Mouse (Mus musculus) left cerebral cortex, adult 8-10 months (tissue): ENCODE results near the gene Trappc10. TPM values are rescaled to one million over a fixed set of nuclear protein-coding genes. Genes with fewer than 3 reads are reported as not detected.

Experiments used
- DNase-seq, 2 experiments: peaks; one replicate each; pipeline ENCODE4 v3.0.0; 2022; ENCODE audit warnings: low spot score in 2 of 2
- total RNA-seq, 4 experiments: library from RNA; stranded (reverse); gene quantifications; 2 replicates each; pipeline ENCODE4 v1.2.4; 2022

The Trappc10 gene
- total RNA-seq, 4 experiments from 2014 or later, result 84.2 to 91.1 (median 87.7) TPM

DNA sequence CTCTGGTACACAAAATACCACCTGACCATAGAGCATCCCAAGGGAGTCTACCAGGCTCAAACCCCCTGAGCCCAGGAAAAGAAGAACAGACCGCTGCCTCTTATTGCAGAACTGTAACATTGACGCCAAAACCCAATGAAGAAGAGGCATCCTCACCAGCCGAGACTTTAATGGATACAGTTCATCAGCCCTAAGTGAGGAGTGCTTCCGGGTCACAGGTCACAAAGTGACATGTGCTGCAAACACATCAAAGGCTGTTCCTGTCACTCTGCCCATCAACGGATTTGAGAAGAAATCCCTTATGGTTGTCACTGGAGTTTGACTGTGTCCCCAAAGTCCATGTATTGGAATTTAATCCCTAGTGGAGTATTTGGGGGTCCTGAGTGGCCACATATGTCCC lies 14.8 kb upstream of the Trappc10 start:
- DNase-seq, result no peak

DNA sequence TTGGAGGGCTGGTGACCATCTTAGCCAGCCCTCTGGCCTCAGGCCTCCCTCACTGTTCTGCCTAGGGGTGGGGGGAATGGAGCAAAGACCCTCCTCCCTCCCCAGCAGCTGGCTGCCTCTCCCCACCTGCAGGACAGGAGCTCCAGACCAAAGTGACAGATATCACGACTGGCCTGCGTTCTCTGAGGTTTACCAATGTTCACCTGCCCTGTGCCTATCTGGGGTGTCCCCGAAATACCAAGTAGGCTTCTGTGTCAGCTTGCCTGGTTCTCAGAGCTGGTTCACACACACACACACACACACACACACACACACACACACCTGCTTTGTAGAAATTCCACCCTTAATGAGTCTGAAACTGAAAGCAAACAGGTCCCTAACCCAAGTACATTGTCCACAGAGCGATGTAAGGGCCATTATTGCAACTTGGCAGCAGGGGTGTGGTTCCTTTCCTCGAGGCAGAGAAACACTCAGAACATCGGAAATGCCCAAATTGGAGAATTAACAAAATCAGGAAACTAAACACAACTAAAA lies 13.8 kb upstream of the Trappc10 start:
- DNase-seq, result no peak

DNA sequence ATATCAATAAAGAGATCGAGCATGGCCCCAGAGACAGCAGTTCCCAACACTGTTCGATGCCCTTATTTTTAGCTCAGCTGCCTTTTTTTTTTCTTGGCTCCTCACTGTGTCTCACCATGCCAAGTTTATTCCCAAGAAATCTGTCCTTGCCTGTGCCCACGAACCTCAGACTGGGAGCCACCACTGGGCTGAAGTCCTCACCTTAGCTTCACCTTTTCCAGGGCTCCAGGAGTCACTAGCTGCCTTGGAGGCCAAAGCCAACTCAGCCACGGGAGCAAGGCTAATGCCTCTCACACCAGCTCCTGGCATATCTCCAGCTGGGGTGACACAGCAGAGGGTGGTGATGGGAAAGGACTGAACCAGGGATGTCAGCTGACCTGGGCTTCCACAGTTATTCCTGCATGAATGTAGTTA lies 11.2 kb upstream of the Trappc10 start:
- no peak for DNase-seq

DNA sequence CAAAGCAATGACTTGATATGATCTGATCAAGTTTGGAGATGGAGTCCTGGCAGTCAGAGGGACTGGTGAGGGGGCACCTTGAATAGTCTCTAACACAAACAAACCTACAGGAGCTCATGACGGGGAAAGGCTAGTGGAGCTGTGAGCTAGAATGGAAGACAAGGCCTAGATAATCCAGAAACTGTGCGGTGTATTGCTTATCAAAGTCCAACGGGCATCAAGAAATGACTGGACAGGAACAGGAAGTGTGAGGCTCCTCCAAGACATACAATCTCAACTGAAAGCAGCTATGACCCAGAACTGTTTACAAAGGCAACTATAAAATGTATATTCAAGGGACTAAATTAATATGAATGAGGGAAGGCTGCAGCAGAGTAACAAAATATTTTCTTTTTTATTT lies 2.8 kb upstream of the Trappc10 start:
- no peak for DNase-seq

DNA sequence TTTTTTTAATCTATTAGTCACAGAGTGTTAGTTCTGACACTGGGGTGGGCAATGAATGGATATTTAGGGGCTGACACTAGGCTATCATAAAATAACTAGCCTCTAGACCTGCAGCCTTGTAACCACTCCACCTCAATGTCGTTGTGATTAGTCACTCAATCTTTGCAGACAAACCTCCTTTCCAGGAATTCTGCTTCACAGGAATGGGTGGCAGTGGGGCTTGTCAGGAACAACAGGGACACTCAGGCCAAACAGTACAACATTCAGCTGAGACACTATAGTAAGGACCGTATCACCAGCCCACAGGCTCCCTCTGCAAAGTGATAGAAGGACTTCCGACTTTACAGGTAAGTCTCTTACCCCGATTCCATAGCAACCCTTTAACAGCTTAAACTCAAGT lies 2.3 kb upstream of the Trappc10 start:
- no peak for DNase-seq

DNA sequence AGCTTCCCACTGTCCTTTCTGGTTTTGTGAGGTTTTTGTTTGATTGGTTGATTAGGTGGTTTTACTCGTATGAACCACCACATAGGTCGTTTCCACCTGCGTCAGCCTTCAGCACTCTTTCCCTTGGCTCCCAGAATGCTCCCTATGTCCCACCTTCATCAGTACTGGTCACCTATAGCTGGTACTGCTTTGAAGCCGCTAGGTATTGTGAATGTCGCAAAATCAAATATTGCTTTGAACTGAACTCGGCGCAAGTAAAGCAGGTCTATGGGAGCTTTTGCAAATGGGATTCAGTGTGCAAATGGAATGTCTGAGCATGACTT lies 745 bp upstream of the Trappc10 start:
- DNase-seq, result no peak

DNA sequence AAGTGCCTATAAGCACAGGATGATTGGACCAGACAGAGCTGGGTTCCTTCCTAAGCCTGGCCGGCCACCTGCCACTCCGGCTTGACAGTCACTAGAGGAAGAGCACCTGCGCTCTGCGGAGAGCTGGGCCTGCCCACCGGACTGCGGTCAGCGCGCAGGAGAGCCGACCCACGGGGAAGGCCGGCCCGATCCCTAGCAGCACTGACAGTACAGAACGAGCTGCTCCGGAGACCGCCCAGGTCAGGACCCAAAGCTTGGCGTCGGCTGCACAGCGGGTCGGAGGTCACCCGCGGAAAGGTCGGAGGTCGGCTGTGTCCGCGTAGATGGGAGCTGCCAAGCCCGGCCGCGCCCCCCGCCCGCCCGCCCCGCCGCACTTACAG lies 393 bp downstream of the Trappc10 start:
- DNase-seq, result no peak

DNA sequence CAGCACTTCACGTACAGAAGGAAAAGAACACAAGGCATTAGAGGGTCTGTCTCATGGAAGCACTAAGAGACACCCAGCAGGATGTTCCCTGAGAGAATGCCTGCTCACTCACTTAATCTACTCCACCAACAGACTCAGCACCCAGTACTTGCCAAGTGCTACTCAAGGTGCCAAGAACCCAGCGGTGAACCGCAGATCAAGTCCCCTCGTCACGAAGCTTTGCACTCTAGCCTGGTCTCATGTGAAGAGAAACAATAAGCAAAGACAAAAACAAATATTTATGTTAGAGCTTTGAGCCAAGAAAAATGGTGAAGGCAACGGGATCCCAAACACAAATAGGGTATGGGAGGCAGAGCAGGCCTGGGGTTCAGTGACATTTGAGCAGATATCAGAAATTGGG lies 5.5 kb downstream of the Trappc10 start:
- no peak for DNase-seq

DNA sequence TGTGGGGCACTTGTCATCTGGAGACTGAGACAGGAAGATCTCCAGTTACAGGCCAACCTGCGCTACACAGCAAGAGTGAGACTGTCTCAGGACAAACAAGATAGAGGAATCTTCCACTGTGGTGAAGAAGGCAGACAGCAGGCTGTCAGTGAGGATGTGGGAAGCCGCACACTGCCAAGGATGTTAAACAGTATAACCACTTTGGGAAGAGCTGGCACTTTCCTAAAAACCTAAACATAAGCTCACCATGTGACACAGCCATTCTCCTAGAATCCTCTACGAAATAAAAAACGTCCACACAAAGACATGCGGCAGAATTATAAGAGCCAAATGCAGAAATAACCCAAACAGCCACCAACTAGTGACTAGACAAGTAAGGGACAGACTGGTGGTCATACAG lies 6.1 kb downstream of the Trappc10 start:
- no peak for DNase-seq

DNA sequence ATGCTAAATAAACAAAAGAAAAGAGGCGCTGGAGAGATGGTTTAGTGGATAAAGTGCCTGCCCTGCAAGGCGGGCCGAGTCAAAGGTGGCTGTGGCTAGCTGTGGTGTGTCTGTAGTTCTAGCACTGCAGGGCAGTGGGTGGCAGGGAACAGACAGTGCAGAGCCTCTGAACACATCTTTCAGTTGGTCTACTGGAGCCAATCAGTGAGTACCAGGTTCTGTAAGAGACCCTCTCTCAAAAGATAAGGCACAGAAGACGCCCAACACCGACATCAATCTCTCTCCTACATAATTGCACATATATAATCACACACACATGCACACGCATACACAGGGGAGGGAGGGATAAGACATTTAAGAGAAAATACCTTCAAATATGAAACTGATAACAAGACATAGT lies 6.6 kb downstream of the Trappc10 start:
- DNase-seq, result no peak

DNA sequence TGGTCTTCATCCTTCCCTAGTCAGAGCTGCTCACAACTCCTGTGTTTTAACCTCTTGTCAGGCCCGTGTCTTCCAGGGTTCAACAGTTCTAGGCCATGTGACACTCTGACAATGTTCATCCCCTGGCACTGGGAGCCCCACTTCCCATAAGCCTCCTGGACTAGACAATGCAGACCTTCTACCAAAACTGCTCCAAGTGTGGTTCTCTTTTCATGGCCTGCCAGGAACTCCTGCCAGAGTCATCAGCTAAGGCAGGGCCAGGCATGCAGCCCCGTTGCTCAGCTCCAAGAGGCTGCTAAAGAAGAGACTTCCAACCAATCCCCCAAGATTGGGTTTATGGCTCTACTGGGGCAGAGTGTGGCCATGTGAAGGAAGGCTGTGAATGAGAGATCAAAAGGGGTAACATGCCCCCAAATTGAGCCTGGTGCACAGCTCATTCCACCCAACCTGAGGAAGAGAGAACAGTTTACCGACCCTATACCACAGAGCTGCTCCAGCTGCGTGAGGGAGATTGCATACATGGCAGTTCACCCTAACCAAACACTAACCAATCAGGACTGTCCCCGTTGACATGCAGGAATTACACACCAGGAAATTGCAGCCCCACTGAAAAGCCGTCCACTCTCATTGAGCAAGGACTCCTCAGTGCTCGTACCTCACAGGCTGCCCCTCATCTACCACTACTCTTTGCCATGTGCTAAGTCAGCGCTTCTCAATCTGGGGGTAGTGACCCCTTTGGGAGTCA lies 7.4 kb downstream of the Trappc10 start:
- peak in 1 of 2 experiments; percentile 43 for DNase-seq

DNA sequence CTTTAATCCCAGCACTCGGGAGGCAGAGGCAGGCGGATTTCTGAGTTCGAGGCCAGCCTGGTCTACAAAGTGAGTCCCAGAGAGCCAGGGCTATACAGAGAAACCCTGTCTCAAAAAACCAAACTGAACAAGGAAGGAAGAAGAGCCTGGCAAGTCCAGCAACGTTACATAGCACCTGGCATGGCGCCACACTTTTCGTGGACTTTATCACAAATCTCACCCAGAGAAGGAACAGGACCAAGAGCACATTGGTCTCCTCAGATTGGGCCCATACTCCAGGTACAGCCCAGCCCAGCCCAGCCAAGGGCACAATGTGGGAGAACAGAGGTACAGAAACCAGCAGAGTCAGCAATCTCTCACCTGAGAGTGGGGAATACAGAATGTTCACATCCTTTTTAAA lies 10.7 kb downstream of the Trappc10 start:
- DNase-seq, result no peak

DNA sequence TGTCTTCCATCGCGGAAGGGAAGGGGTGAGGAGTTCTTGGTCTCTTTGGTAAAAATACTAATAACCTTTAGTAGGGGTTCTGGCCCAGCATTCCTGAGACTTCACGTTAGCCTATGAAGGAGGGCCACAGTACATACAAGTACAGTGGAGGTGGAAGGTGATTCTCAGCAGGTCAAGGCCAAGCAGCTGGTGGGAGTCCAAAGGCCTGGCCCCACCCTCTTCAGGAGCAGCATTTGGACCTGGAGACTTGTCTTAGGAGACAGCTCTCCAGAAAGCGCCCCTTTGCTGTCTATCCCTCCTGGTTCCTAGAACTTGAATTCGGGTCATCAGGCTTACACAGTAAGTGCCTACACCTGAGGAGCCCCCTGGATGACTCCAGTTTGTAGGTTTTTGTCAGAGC lies 11.3 kb downstream of the Trappc10 start:
- no peak for DNase-seq

DNA sequence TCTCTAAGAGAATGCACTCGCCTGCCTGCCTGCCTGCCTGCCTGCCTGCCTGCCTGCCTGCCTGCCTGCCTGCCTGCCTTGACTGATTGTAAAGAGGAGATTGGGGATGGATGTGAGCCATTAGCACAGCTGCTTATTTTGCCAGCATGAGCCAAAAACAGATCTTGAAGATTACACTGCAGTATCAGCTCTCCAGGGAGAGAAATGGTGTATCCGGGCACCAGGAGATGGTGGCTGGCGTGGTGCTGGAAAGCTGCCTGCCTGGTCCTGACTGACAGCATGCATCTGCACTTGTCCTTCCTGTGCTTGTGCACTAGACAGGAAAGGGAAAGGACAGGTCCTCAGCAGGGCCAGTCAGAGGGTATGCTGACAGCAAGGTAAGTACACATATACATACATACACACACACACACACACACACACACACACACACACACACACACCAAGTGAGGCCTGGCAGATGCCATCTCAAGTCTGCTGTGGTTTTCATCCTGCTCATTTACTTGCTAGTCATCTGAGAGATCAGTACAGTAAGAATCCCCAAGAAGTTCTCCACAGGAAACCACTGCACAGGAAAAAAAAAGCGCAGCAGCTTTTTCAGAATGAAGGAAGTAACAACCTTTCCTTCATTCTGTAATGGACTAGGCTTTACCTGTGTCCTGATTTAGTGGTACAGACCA lies 12.0 kb downstream of the Trappc10 start:
- DNase-seq, result no peak

DNA sequence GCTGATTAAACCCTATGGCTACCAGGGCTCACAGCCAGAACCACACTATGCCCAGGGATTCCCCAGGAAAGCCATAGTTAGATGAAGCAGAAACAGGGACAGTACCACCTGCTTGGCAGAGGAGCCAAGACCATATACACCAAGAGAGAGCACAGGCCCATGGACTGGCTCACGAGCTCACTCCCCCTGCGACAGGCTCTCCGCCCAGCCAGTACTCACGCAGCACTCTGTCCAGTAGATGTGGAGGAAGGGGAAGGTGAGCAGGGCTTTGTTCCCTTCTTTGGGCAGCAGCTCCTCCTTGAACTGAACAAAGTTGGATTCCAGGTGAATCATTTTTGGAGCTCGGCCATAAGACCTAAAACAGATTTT lies 15.9 kb downstream of the Trappc10 start:
- DNase-seq, result no peak

DNA sequence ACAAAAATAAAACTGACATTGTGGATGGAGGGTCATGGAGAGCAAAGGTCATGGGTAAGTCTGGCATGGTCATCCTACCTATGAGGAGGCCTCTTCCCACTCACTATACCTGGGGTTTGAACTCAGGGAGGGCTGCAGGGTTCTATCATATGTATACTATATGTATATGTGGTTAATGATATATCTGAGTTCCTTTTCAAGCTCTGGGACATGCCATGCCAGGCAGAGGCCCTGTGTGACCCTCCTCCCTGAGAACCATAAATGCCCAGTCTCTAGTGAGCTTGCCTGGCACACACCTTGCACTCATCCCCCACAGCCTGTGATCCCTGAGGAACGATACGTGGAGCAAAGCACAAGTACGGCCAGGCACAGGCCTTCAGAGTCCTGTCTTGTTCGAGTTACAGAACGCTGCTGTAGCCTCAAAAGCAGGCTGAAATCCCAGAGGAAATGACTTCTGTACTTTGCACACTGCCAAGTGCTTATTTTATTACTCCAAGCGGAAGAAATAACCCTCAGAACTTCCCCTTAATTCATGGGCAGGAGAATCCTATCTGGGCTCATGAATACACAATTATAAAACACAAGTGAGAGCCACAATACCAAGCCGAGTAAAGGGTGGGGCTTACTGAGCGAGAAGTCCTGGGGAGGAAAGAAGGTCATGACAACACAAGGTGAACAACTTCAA lies 16.4 kb downstream of the Trappc10 start:
- no peak for DNase-seq

DNA sequence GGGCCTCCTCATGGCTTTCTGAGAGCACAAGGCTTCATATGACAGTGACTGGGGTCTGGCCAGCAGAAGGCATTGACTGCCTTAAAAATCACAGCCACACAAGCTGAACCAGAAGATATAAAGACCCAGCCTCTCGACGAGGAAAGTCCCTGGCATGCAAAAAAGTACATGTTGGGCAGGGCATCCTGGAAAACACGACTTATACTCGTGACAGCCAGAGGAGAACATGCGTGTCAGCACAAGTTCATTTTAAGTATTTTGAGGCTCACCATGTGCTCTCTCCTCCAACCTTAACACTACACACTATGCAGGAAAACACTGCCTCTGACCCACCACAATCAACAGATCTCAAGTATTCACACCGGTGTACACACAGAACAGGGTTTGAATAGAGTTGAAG lies 20.3 kb downstream of the Trappc10 start:
- DNase-seq, result no peak

DNA sequence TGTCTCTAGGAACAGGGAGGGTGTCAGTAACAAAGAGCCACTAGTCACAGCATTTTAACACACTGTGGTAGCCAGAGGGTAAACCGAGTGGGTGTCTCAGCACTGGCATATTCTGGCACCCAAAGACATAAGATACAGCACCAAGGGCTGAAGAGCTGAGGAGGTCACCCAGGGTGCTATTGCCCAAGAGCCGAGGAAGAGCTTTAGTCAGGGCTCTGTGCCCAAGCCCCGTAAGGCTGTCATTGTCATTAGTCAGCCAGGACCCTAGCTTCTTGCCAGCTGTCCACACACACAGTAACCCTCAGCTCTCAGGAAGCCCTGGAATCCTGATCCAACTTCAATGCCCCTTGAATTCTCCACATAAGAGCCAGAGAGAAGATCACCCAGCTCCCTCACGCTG lies 21.5 kb downstream of the Trappc10 start:
- no peak for DNase-seq

DNA sequence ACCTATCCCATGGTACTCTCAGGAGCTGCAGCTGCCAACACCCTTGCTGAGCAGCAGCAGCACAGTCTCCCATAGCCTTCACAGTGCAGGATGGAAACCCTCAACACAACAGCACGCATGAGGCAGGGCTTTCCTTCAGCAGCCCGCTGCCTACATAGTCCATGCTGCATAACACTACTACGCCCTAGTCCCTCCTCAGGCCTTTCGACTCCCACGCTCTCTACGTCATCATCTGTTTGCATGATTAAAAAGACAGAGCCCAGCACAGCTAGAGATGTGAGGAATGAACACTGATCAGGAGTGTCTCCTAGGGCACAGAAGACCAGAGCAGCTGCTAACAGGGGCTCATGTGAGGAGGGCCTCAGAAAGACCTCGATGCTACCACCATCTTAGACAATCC lies 23.1 kb downstream of the Trappc10 start:
- DNase-seq, result no peak

DNA sequence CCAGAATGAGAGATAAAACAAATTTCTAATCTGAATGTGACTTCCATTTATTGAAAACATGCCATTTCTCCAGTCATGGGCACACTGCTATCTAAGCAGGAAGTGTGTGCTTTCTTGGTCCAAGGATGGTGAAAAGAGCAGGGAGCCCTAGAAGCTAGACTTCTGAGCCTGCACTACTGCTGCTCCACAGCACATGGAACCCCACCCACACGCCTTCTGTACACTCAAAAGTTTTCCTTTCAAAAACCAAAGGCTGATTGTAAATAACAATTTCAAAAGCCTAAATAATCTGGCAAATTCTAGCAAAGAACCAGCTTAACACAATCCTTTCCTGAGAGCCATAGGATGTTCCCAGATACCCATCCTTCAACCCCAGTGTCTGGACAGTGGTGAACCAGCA lies 24.9 kb downstream of the Trappc10 start:
- no peak for DNase-seq

DNA sequence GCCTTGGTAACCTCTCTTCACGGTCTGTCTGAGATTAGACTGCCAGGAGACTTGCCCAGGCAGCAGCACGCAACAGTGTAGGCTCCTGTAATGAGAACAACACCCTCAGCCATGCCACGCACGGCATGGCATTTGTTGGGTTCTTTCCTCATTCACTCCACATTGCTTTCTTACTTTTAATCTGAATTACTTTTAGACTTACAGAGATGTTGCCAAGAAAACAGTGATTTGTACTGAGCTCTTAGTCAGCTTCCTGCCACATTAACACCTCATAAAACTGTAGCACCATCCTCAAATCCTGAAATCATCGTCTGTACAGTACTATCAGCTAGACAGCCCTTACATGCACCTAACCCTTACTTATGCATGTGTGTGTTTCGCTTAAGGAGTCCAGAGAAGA lies 25.9 kb downstream of the Trappc10 start:
- DNase-seq, result peak in 1 of 2 experiments; percentile 39

DNA sequence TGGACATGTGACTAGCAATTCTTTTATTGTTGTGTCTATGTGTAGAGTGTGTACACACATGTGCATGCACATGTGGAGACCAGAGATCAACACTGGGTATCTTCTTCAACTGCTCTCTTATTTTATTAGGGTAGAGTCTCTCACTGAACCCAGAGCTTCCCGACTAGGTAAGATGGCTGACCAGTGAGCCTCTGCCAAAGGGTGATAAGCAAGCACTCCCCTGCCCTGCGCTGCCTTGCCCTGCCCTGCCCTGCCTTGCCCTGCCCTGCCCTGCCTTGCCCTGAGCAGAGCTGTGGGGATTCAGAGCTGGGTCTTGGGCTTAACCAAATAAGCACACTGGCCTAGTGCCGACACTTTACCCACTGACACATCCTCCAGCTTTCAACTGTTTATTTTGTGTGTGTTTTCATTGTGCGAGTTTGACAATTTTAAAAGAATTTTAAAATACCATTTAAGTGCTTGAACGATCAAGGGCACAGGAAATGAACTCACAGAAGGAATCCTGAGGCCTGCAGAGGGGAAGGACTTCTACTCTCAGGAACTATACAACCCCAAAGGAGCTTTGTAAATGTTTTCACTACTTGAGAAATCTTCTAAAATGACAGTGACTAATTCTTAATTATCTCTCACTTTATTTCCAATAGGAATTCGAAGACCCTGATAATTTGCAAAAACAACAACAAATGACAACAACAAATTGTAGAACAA lies 27.9 kb downstream of the Trappc10 start:
- no peak for DNase-seq
